Mouse (Mus musculus): ENCODE data around the gene Ifitm1. TPM values are rescaled to one million over a fixed set of nuclear protein-coding genes. Genes with fewer than 3 reads are reported as not detected.
"Not testable (repeated sequence)": the region's sequence is repeated elsewhere in the genome, so short reads cannot be mapped to it uniquely, and the experiment has no call there.

Ifitm1 gene
- total RNA-seq, 2 experiments from 2014 or later: 3.6 to 4.2 TPM

GRCm38 (mm10) chr7:140971479-140972171, 4.6 kb downstream of the Ifitm1 start:
- no peak for DNase-seq (ENCODE audit: low spot score in 2 of 2)
- intact Hi-C loops (cut with DNase I): no loop called here

- no peak for DNase-seq (ENCODE audit: low spot score in 2 of 2)
These were observed 6.6 kb downstream of the Ifitm1 start for GRCm38 (mm10) chr7:140973396-140974165.

GRCm38 (mm10) chr7:140974940-140975339, 7.9 kb downstream of the Ifitm1 start:
- DNase-seq (ENCODE audit: low spot score in 2 of 2): no peak
- intact Hi-C loops (cut with DNase I): no loop called here

More at GRCm38 (mm10) chr7:140973396-140974165, 6.6 kb downstream of the Ifitm1 start:
- intact Hi-C loops (cut with DNase I): no loop called here

GRCm38 (mm10) chr7:140975465-140975864, 8.4 kb downstream of the Ifitm1 start:
- no peak for DNase-seq (ENCODE audit: low spot score in 2 of 2)
- intact Hi-C loops (cut with DNase I): no loop called here

- DNase-seq (ENCODE audit: low spot score in 2 of 2); intact Hi-C loops (cut with DNase I): not testable (repeated sequence)
These were observed 9.7 kb downstream of the Ifitm1 start for GRCm38 (mm10) chr7:140976720-140977119.

GRCm38 (mm10) chr7:140981704-140982103, 14.7 kb downstream of the Ifitm1 start:
- intact Hi-C loops (cut with DNase I): no loop called here
- DNase-seq (ENCODE audit: low spot score in 2 of 2): no peak

- intact Hi-C loops (cut with DNase I): no loop called here
- no peak for DNase-seq (ENCODE audit: low spot score in 2 of 2)
These were observed 15.9 kb downstream of the Ifitm1 start for GRCm38 (mm10) chr7:140982971-140983370.

- DNase-seq (ENCODE audit: low spot score in 2 of 2): peak; percentile 38 to 39
- intact Hi-C loops (cut with DNase I): no loop called here
These were observed 20.4 kb downstream of the Ifitm1 start for GRCm38 (mm10) chr7:140987182-140988138.

GRCm38 (mm10) chr7:140989022-140989421, 22.0 kb downstream of the Ifitm1 start:
- peak in 1 of 2 experiments; percentile 10 for DNase-seq (ENCODE audit: low spot score in 2 of 2)
- intact Hi-C loops (cut with DNase I): no loop called here

- intact Hi-C loops (cut with DNase I): no loop called here
- no peak for DNase-seq (ENCODE audit: low spot score in 2 of 2)
These were observed 23.2 kb downstream of the Ifitm1 start for GRCm38 (mm10) chr7:140990185-140990584.

- DNase-seq (ENCODE audit: low spot score in 2 of 2): no peak
- intact Hi-C loops (cut with DNase I): no loop called here
These were observed 23.6 kb downstream of the Ifitm1 start for GRCm38 (mm10) chr7:140990622-140991021.

GRCm38 (mm10) chr7:140991117-140991689, 24.2 kb downstream of the Ifitm1 start:
- intact Hi-C loops (cut with DNase I): no loop called here

GRCm38 (mm10) chr7:140997817-140998216, 30.8 kb downstream of the Ifitm1 start:
- no peak for DNase-seq (ENCODE audit: low spot score in 2 of 2)
- intact Hi-C loops (cut with DNase I): no loop called here

More at GRCm38 (mm10) chr7:140991117-140991689, 24.2 kb downstream of the Ifitm1 start:
- no peak for DNase-seq (ENCODE audit: low spot score in 2 of 2)

- DNase-seq (ENCODE audit: low spot score in 2 of 2): no peak
- intact Hi-C loops (cut with DNase I): no loop called here
These were observed 32.1 kb downstream of the Ifitm1 start for GRCm38 (mm10) chr7:140998853-140999700.

- intact Hi-C loops (cut with DNase I): no loop called here
- DNase-seq (ENCODE audit: low spot score in 2 of 2): no peak
These were observed 34.1 kb downstream of the Ifitm1 start for GRCm38 (mm10) chr7:141000881-141001708.

GRCm38 (mm10) chr7:141003248-141004010, 36.4 kb downstream of the Ifitm1 start:
- DNase-seq (ENCODE audit: low spot score in 2 of 2): no peak
- intact Hi-C loops (cut with DNase I): no loop called here

- intact Hi-C loops (cut with DNase I): loop anchor here (5.0 kb wide), 1 partner anchor 44 kb away; no protein-coding TSS in a partner anchor
- DNase-seq (ENCODE audit: low spot score in 2 of 2): no peak
These were observed 39.4 kb downstream of the Ifitm1 start for GRCm38 (mm10) chr7:141006446-141006845.

All from left cerebral cortex, postnatal 36 days (tissue).